Mouse (Mus musculus): ENCODE results near the gene Tmem229b.

DNA sequence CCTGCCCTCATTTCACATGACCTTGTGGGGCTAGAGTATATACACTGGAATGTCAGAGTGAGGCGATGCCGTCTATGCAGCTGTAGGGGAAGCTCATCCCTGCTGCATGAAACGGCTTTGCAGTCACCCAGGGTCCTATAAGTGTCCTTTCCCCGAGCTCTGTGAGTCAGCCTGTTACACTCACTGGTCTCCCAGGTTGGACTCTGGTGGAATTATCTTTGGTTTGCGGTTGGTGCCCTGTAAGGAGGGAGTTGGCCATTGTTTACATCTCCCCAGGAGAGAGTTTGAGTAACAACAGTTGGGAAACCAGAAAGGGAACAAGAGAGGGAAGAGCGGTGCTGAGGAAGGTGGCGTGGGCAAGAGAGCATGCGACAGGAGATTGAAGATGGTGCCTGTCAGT lies 32.3 kb upstream of the Tmem229b start:
- no peak for TF ChIP-seq CTCF (IDR thresholded peaks at IDR 0.05; ENCODE audit: control insufficient read depth, insufficient read depth, low read length)
- no peak for TF ChIP-seq POLR2A (IDR thresholded peaks at IDR 0.05; ENCODE audit: borderline replicate concordance, control insufficient read depth, low read depth, low read length)
